Mouse (Mus musculus) cerebellum, adult (tissue): ENCODE data around the gene Ppp1ca.

Experiments used
- ATAC-seq: cut with Nextera tagmentation; 2 replicates; pipeline ENCODE4 v1.9.2; 2017; ENCODE audit warnings: mild to moderate bottlenecking, moderate library complexity, mixed read lengths; ENCODE audit not compliant: insufficient number of reproducible peaks, low FRiP score, low TSS enrichment

Gene Ppp1ca

DNA sequence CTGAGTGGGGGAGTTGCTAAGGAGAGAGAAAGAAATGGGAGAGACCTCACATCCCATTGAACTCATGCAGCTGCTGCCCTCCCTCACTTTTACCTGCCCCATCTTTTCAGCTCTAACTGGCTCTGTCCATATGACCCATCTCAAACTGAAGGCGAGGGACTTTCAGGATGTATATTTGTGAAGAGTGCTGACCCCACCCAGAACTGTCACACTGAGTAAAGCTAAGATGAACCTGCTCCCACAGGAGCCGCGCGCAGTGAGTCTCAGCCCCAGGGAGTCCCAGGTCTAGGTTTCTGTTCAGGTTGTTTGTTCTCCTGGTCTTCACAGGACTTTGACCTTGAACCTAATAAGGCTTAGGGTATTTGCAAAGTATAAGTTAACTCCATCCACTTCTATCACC is 37.0 kb downstream of the Ppp1ca start:
- no peak for ATAC-seq

DNA sequence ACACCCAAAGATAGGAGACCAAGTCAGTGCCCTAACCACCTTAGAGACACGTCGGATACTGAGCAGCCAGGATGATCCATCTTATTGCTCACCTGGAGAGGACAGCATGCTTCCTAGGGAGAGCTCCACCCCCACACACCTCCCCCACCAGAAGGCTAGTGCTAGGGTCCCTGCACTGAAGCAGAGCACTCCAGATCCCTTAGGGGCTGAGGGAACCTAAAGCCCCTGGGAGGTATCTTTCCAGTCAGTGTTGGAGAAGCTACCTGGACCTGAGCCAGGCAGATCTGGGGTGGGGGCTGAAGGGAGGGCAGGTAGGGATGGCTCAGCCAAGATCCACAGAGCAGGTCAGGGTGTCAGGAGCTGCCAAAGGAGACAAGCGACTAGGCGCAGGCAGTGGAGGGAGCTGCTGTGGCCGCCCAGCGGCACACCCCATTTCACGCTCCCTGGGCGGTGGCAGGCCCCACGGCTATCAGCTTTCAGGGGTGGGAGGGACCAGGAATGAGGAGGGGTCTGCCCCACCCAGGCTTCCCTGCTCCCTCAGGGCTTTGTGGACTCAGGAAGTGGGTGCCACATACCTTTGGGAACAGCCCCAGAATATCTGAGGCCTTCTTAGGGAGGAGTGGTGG is 37.7 kb downstream of the Ppp1ca start:
- ATAC-seq, result no peak

DNA sequence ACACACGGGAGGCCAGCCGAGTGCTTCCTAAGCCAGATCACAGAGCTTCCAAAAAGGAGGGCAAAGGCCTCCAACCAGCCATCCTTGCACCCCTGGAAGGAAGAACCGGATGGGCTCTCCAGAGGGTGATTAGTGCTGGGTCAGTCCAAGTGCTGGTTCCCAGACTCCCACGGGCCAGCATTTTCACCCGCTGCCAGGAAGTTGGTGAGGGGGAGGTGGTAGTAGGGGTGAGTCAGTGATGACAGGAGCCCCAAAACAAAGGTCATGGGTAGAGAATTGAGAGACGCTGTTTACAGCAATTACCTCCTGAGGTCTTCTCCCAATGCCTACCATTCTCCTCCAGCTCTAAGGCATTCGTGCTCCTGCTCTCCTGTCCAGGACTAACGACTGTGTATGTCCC is 38.5 kb downstream of the Ppp1ca start:
- no peak for ATAC-seq

DNA sequence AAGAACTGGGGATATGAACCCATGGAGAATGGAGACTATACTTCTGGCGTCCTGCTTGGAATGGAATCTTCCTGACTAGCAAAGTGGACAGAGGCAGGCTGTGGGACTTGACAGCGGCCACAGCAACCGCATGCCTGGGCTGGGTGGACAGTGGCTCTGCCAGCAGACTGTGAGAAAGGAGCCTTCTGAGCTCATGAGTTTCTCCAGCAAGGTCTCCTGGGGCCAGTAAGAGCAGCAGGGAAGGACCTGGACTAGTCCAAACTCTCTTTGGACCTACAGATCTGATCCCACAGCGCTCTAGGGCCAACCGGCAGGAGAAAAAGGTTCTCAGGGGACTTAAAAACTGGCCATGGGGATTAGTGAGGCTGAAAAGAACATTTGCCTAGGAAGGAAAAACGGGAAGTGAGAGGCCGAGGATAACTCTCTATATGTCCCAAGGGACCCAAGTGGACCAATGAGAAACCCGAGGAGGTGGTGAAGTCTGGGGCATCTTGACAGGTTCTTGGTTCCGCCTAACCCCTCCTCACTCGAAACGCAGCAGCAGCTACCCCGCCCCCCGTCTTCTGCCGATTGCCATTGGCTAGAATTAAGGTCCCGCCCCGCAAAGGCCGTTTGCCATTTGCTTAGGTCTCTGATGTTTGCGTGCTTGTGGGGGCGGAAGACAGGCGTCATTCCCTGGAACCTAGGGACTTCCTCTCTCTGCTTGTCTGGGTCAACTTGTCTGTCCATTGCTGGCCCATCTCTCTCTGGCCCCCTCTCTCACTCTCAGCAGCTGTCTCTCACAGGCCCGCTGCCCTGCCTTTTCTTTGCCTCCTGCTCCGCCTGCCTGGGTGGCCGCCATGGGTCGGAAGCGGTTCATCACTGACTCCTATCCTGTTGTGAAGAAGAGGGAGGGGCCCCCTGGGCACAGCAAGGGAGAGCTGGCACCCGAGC is 39.7 kb downstream of the Ppp1ca start, which contains the start of gene Pold4:
TSS of gene Pold4 (plus strand) at position 647 of the 933 bp plus-strand sequence.
- ATAC-seq, result peak; percentile 79

DNA sequence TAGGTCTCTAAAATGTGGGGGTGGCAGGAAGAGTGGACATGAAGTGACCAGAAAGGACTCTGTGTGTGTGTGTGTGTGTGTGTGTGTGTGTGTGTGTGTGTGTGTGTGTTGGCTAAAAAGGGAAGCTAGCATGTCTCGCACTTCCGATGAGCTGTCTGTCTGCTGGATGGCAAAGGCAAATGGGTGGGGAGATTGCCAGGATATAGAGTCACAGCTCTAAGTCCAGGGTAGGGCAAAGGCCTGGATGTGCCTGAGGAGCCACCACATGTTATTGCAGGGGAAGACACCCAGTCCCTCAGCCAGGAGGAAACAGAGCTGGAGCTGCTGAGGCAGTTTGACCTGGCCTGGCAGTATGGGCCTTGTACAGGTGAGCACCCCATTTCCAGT is 40.3 kb downstream of the Ppp1ca start:
- no peak for ATAC-seq

DNA sequence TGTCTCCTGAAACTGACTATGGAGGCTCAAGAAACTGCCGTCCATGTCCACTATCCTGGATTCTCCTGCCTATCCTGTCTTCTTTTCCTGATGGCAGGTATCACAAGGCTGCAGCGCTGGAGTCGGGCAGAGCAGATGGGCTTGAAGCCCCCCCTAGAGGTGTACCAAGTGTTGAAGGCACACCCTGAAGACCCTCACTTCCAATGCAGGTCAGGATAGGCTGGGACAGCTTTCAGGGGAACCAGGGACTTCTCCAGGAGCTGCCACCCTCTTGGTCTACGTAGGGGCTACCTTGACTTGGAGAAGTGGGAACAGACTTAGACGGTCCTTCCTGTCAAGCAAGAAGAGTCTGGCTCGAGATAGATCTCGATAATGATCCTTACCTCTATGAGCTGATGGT is 40.8 kb downstream of the Ppp1ca start:
- ATAC-seq, result no peak

DNA sequence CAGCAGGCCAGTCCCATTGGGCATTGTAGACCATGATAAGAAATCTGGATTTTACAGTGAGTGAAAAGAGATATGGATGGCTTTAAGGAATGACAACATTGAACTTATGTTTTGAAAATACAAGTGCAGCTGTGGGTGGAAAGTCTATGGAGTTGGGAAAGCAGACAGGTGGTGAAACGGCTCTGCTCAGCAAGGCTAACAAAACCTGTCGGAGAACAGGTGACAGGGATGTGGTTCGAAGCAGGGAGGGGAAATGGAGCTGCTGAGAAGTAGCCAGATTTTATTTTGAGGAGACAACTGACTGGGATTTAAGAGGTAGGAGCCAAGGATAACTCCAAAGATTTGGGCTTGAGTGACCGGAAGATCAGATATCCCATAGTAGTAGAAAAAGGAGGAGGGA is 42.7 kb downstream of the Ppp1ca start:
- no peak for ATAC-seq

DNA sequence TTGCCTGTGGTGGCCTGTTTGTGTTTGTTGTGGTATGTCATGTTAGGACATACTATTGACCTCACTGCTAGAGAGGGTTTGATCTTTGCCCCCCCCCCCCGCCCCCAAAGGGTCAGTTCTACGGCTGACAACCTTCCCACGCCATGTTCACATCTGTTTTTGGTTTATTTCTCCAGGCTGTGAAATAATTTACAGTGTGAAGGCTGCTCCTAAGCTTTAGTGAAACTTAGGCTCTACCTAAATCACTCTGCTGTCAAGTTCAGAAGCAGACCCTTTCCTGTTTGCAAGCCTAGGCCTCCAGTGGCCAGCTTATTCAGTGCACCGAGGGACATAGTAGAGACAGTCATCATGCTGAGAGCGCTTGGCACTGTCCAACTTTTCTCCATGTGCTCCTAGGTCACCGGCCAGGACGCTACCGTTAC is 48.4 kb downstream of the Ppp1ca start:
- no peak for ATAC-seq

DNA sequence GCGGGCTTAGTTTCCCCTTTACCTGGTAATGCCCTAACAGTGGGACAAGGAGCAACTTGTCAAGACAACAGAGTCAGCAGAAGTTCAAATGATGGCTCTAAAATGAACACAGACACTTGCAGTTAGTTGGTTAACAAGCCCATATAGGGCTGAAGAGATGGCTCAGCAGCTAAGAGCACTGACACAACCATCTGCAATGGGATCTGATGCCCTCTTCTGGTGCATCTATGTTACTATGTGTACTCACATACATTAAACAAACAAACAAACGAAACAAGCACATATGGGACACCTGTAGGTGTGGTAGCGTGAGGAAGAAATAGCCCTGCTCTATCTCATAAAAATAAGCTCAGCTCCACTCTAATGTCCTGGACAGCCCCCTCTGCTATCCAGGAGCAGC is 50.6 kb downstream of the Ppp1ca start:
- ATAC-seq, result no peak

DNA sequence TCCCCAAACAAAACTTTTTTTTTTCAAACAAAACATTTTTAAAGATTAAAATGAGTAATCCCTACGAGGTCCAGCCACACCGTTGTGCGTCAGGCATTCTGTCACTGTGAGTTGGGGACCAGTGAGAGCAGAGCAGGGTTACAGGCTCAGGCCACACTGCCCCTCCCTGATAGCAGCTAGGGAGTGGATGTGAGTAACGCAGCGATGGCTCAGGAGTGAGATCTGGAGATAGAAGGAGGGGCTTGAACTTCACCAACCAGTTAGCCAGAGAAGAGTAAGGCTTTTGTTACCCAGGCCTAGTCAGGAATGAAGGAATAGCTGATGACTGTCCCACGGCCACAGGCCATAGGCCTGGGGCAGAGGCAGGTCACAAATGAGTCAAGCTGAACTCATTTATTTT is 52.9 kb downstream of the Ppp1ca start:
- no peak for ATAC-seq
